Mouse (Mus musculus) spleen, adult 2 months (tissue): ENCODE data around the gene Gpr33.

Source experiments
- CTCF ChIP-seq: fragments of 200-500 bp; IDR thresholded peaks from 2 replicates; pipeline ENCODE4 v1.5.1; 2011; ENCODE audit warnings: mild to moderate bottlenecking, inconsistent platforms; ENCODE audit not compliant: insufficient read depth, insufficient read length, insufficient replicate concordance; ENCODE audit errors: extremely low read depth
- POLR2A ChIP-seq: fragments of 200-500 bp; IDR thresholded peaks from 2 replicates; pipeline ENCODE4 v1.6.1; 2011; ENCODE audit warnings: low read depth, low read length, inconsistent platforms

- TF ChIP-seq CTCF (no peak), POLR2A (no peak)
Measured at GRCm38 (mm10) chr12:51985826-51986225, 42.0 kb downstream of the Gpr33 start.
